Mouse (Mus musculus) thymus, adult 2 months (tissue): Measurements from ENCODE around the gene Tshz3.

Experiments used
- CTCF ChIP-seq: fragments of 200-500 bp; IDR thresholded peaks from 2 replicates; pipeline ENCODE4 v1.5.1; 2012; ENCODE audit warnings: mild to moderate bottlenecking, control low read depth, low read length, moderate library complexity, borderline replicate concordance; ENCODE audit not compliant: control insufficient read depth, poor library complexity, insufficient read depth; ENCODE audit errors: extremely low read depth
- POLR2A ChIP-seq: fragments of 200-500 bp; IDR thresholded peaks from 2 replicates; pipeline ENCODE4 v1.6.1; 2012; ENCODE audit warnings: mild to moderate bottlenecking, low read length, control low read depth, moderate library complexity; ENCODE audit not compliant: control insufficient read depth, poor library complexity, insufficient read depth; ENCODE audit errors: extremely low read depth

GRCm38 (mm10) chr7:36717192-36717591, 19.3 kb downstream of the Tshz3 start:
- TF ChIP-seq POLR2A (no peak), CTCF (no peak)
